Mouse (Mus musculus): ENCODE measurements around the gene Gm7075.
A peak's percentile ranks its signal among the peaks of the same experiment; 100 is the strongest.
"Not testable (repeated sequence)": the region's sequence is repeated elsewhere in the genome, so short reads cannot be mapped to it uniquely, and the experiment has no call there.

Gene Gm7075

GRCm38 (mm10) chr10:63417061-63417460, 4.5 kb downstream of the Gm7075 start:
- DNase-seq = no peak

GRCm38 (mm10) chr10:63415850-63416249, 5.7 kb downstream of the Gm7075 start:
- DNase-seq = no peak

- DNase-seq = no peak
Observed at GRCm38 (mm10) chr10:63415287-63415686, 6.3 kb downstream of the Gm7075 start.

- no peak for DNase-seq
Observed at GRCm38 (mm10) chr10:63412756-63413155, 8.8 kb downstream of the Gm7075 start.

GRCm38 (mm10) chr10:63411674-63412073, 9.9 kb downstream of the Gm7075 start:
- not testable (repeated sequence) for DNase-seq

- peak in 1 of 2 experiments; percentile 31 for DNase-seq
Observed at GRCm38 (mm10) chr10:63410162-63410956, 11.2 kb downstream of the Gm7075 start.

- DNase-seq = no peak
Observed at GRCm38 (mm10) chr10:63403636-63404035, 18.0 kb downstream of the Gm7075 start.

- no peak for DNase-seq
Observed at GRCm38 (mm10) chr10:63402731-63403504, 18.7 kb downstream of the Gm7075 start.

- DNase-seq = no peak
Observed at GRCm38 (mm10) chr10:63396963-63397362, 24.6 kb downstream of the Gm7075 start.

GRCm38 (mm10) chr10:63388948-63389347, 32.6 kb downstream of the Gm7075 start:
- no peak for DNase-seq

- no peak for DNase-seq
Observed at GRCm38 (mm10) chr10:63386991-63387390, 34.6 kb downstream of the Gm7075 start.

GRCm38 (mm10) chr10:63386444-63386843, 35.1 kb downstream of the Gm7075 start:
- DNase-seq = peak; percentile 95 to 96

- DNase-seq = not testable (repeated sequence)
Observed at GRCm38 (mm10) chr10:63385897-63386296, 35.7 kb downstream of the Gm7075 start.

- DNase-seq = peak; percentile 93
Observed at GRCm38 (mm10) chr10:63382372-63383279, 39.0 kb downstream of the Gm7075 start, which contains the start of gene Dnajc12. Dnajc12 (plus strand) TSS chr10:63382443.

- DNase-seq = peak; percentile 30 to 43
Observed at GRCm38 (mm10) chr10:63381498-63382280, 39.9 kb downstream of the Gm7075 start, which contains the start of gene Sirt1. Sirt1 (minus strand) TSS chr10:63381704.

GRCm38 (mm10) chr10:63378948-63379680, 42.5 kb downstream of the Gm7075 start:
- DNase-seq = no peak

- peak; percentile 71 to 81 for DNase-seq
Observed at GRCm38 (mm10) chr10:63377468-63377867, 44.1 kb downstream of the Gm7075 start.

- DNase-seq = no peak
Observed at GRCm38 (mm10) chr10:63376303-63376702, 45.3 kb downstream of the Gm7075 start.

All from cerebellum, postnatal 10 days (tissue).